Mouse (Mus musculus): ENCODE results near the gene Npb.

- TF ChIP-seq CTCF (IDR thresholded peaks at IDR 0.05; ENCODE audit: low read depth) (no peak), EP300 (IDR thresholded peaks at IDR 0.05; ENCODE audit: low read depth) (no peak)
Measured at GRCm38 (mm10) chr11:120643601-120643987, 35.3 kb downstream of the Npb start, which contains the start of gene Pycr1.
